Mouse (Mus musculus) forebrain, embryonic 16.5 days (tissue): ENCODE measurements at regions not wholly inside any gene's neighbourhood (a gene's known extent, or its start where the extent isn't known, plus 50 kb on each side); places are given as distances from the start of the nearest gene placed in this dataset.

Experiments
- ATAC-seq: fragments of 200-750 bp; cut with Nextera tagmentation; 2 replicates; pipeline ENCODE4 v1.8.0; 2017; ENCODE audit warnings: mild to moderate bottlenecking, moderate library complexity
- H3K27ac ChIP-seq: fragments of 300-500 bp; sonication (generic); 2 replicates; pipeline ENCODE4 v1.5.1; 2014; ENCODE audit warnings: low read length, control low read depth
- H3K27me3 ChIP-seq: fragments of 300-500 bp; sonication (generic); replicated peaks from 2 replicates; pipeline ENCODE4 v1.6.1; 2014; ENCODE audit warnings: low read length; ENCODE audit not compliant: control insufficient read depth, insufficient read depth
- H3K36me3 ChIP-seq: fragments of 300-500 bp; sonication (generic); 2 replicates; pipeline ENCODE4 v1.6.1; 2014; ENCODE audit not compliant: control insufficient read depth, insufficient read depth
- H3K4me1 ChIP-seq: fragments of 300-500 bp; sonication (generic); replicated peaks from 2 replicates; pipeline ENCODE4 v1.6.1; 2014; ENCODE audit warnings: low read length; ENCODE audit not compliant: control insufficient read depth, insufficient read depth
- H3K4me2 ChIP-seq: fragments of 300-500 bp; sonication (generic); 2 replicates; pipeline ENCODE4 v1.6.1; 2014; ENCODE audit warnings: mild to moderate bottlenecking, low read length, control low read depth
- H3K4me3 ChIP-seq: fragments of 300-500 bp; sonication (generic); replicated peaks from 2 replicates; pipeline ENCODE4 v1.5.1; 2014; ENCODE audit warnings: mild to moderate bottlenecking, low read length, control low read depth
- H3K9ac ChIP-seq: fragments of 300-500 bp; sonication (generic); replicated peaks from 2 replicates; pipeline ENCODE4 v1.6.1; 2014; ENCODE audit warnings: low read depth, low read length, control low read depth
- H3K9me3 ChIP-seq: fragments of 300-500 bp; sonication (generic); 2 replicates; pipeline ENCODE4 v1.6.1; 2016; ENCODE audit warnings: low read length; ENCODE audit not compliant: control insufficient read depth
- WGBS: fragments of 180-500 bp; shearing (Covaris S2); extraction: QIAGEN DNeasy Blood & Tissue Kit; methylation state at CpG from one replicate; pipeline ENCODE4 v1.1.7; 2014; 5-methylcytosine and 5-hydroxymethylcytosine counted together

- 81% methylated on average over 3 of the region's 3 CpGs for WGBS
- Histone ChIP-seq H3K27me3 (no peaks in the 10 kb centered on the region), H3K36me3 (no peaks in the 10 kb centered on the region), H3K4me2 (no peak overlapping the region), H3K4me3 (no peak overlapping the region), H3K27ac (no peak overlapping the region), H3K4me1 (no peaks in the 10 kb centered on the region), H3K9me3 (no peaks in the 10 kb centered on the region), H3K9ac (no peak overlapping the region)
- ATAC-seq: no peak
Observed at GRCm38 (mm10) chr5:46732510-46732909, 875.1 kb upstream of the Lcorl start.

- Histone ChIP-seq H3K27me3 (no peaks in the 10 kb centered on the region), H3K4me1 (no peaks in the 10 kb centered on the region), H3K9me3 (no peaks in the 10 kb centered on the region), H3K36me3 (no peaks in the 10 kb centered on the region), H3K4me2 (no peak overlapping the region), H3K4me3 (no peak overlapping the region), H3K27ac (no peak overlapping the region), H3K9ac (no peak overlapping the region)
- ATAC-seq: no peak
- 85% methylated on average over 5 of the region's 5 CpGs for whole genome bisulfite sequencing
Observed at GRCm38 (mm10) chr5:46732025-46732424, 874.6 kb upstream of the Lcorl start.

- no peaks in the 10 kb centered on the region for H3K9me3 ChIP-seq
- H3K4me2 ChIP-seq: no peak overlapping the region
- no peaks in the 10 kb centered on the region for H3K4me1 ChIP-seq
- H3K9ac ChIP-seq: no peak overlapping the region
- H3K36me3 ChIP-seq: no peaks in the 10 kb centered on the region
- 53% methylated on average over 3 of the region's 3 CpGs for WGBS
- no peaks in the 10 kb centered on the region for H3K27me3 ChIP-seq
- no peak overlapping the region for H3K4me3 ChIP-seq
- ATAC-seq: no peak
- H3K27ac ChIP-seq: no peak overlapping the region
Observed at GRCm38 (mm10) chr5:46731297-46731696, 873.9 kb upstream of the Lcorl start.

- 73% methylated on average over 3 of the region's 3 CpGs for WGBS
- no peaks in the 10 kb centered on the region for H3K9me3 ChIP-seq
- no peak for ATAC-seq
- no peak overlapping the region for H3K27ac ChIP-seq
- H3K36me3 ChIP-seq: no peaks in the 10 kb centered on the region
- H3K27me3 ChIP-seq: no peaks in the 10 kb centered on the region
- no peaks in the 10 kb centered on the region for H3K4me1 ChIP-seq
- no peak overlapping the region for H3K4me2 ChIP-seq
- no peak overlapping the region for H3K9ac ChIP-seq
- H3K4me3 ChIP-seq: no peak overlapping the region
Observed at GRCm38 (mm10) chr5:46709596-46709995, 852.2 kb upstream of the Lcorl start.

GRCm38 (mm10) chr5:46707845-46708244 is 850.4 kb upstream of the Lcorl start:
- ATAC-seq: no peak
- no peaks in the 10 kb centered on the region for H3K36me3 ChIP-seq
- 89% methylated on average over 1 of the region's 1 CpGs for WGBS
- no peaks in the 10 kb centered on the region for H3K9me3 ChIP-seq
- H3K27ac ChIP-seq: no peak overlapping the region
- H3K27me3 ChIP-seq: no peaks in the 10 kb centered on the region
- no peaks in the 10 kb centered on the region for H3K4me1 ChIP-seq
- no peak overlapping the region for H3K4me3 ChIP-seq
- no peak overlapping the region for H3K4me2 ChIP-seq
- no peak overlapping the region for H3K9ac ChIP-seq

- no peak for ATAC-seq
- no peaks in the 10 kb centered on the region for H3K36me3 ChIP-seq
- H3K27ac ChIP-seq: no peak overlapping the region
- no peak overlapping the region for H3K4me3 ChIP-seq
- H3K4me1 ChIP-seq: no peaks in the 10 kb centered on the region
- 97% methylated on average over 5 of the region's 5 CpGs for WGBS
- H3K9ac ChIP-seq: no peak overlapping the region
- no peak overlapping the region for H3K4me2 ChIP-seq
- no peaks in the 10 kb centered on the region for H3K27me3 ChIP-seq
- H3K9me3 ChIP-seq: no peaks in the 10 kb centered on the region
Observed at GRCm38 (mm10) chr5:46707021-46707420, 849.6 kb upstream of the Lcorl start.

DNA sequence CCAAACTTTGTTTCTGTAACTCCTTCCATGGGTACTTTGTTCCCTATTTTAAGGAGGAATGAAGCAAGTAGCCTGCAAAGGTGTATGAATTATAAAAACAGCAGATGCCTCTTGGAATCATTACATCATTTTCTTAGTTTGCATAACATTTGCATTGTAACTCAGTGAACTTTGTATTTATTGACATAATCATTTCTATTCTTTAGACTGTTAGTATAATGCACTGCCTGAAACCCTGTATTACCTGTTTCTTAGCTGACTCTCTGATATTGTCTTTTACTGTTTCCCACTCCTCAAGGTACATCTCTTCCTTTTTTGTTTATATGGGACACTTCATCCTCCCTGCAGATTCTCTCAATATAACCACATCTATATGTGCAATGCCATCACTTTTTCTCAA is 820.6 kb upstream of the Lcorl start:
- no peaks in the 10 kb centered on the region for H3K9me3 ChIP-seq
- no peaks in the 10 kb centered on the region for H3K27me3 ChIP-seq
- no peaks in the 10 kb centered on the region for H3K36me3 ChIP-seq
- no peaks in the 10 kb centered on the region for H3K4me1 ChIP-seq
- no peak overlapping the region for H3K9ac ChIP-seq
- no peak overlapping the region for H3K4me3 ChIP-seq
- H3K4me2 ChIP-seq: no peak overlapping the region
- no peak overlapping the region for H3K27ac ChIP-seq
- no peak for ATAC-seq

DNA sequence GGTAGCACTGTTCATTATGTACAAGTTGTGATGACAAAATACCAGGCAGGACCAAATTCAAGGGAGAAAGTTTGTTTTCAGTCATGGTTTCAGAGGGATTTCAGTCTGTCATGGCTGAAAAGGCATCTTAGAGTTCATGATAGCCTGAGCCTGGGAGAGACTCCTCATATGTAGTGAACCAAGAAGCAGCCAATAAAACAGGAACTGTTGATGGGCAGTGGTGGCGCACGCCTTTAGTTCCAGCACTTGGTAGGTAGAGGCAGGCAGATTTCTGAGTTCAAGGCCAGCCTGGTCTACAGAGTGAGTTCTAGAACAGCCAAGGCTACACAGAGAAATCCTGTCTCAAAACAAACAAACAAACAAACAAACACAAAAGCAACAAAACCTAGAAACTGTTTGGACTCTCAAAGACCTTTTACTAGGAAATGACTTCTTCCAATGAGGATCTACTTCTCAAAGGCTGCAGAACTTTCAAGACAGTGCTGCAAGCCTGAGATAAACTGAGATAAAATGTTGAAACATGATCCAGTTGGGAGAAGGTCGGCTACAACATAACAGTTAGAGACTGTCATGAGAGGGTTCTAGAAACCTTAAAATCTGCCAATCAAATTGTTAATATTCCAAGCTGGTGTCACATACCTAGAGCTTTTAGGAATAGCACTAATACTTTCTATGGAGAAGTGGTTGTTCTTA is 817.5 kb upstream of the Lcorl start:
- Histone ChIP-seq H3K36me3 (no peaks in the 10 kb centered on the region), H3K27ac (no peak overlapping the region), H3K4me1 (no peaks in the 10 kb centered on the region), H3K4me2 (no peak overlapping the region), H3K27me3 (no peaks in the 10 kb centered on the region), H3K9ac (no peak overlapping the region), H3K4me3 (no peak overlapping the region), H3K9me3 (no peaks in the 10 kb centered on the region)
- 94% methylated on average over 3 of the region's 3 CpGs for WGBS
- ATAC-seq: no peak

DNA sequence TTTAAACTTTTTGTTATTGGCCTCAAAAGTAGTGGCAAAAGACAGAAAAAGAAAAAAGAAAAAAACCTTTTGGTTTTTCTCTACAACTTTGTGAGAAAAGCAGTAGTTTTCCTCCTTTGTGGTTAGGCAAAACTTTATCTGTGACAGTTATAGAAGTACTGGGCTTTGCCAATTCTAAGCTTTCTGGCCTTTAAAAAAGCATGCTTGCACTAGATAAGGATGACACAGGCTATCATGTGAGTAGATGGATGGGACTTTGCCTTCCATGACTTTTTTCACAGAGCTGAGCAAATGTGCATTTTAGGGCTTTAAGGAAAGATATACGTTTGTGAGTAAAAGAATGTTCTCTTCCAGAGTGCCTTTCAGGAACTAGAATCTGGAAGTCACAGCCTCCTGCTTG is 816.0 kb upstream of the Lcorl start:
- 81% methylated on average over 1 of the region's 1 CpGs for WGBS
- H3K4me3 ChIP-seq: no peak overlapping the region
- no peak overlapping the region for H3K9ac ChIP-seq

DNA sequence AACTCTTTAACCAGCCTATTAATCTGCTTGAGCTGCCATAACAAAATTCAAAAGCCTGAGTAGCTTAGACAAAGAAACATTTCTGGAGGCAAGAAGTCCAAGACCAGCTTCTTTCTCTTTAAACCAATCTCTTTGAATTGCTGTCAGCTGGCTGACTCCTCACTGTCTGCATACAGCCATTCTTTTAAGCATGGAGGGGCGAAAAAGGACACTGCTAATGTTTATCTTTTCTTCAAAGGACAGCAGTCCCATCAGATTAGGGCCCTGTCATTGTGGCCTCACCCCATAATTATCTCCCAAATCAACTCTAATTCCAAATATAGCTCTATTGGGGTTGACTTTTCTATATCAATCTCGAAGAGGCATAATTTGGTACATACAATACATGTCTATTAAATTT is 813.1 kb upstream of the Lcorl start:
- 53% methylated on average over 2 of the region's 2 CpGs for WGBS
- no peaks in the 10 kb centered on the region for H3K4me1 ChIP-seq
- no peak for ATAC-seq
- H3K4me3 ChIP-seq: no peak overlapping the region
- no peak overlapping the region for H3K4me2 ChIP-seq
- no peak overlapping the region for H3K9ac ChIP-seq
- H3K27ac ChIP-seq: no peak overlapping the region
- H3K27me3 ChIP-seq: no peaks in the 10 kb centered on the region
- H3K9me3 ChIP-seq: no peaks in the 10 kb centered on the region
- H3K36me3 ChIP-seq: no peaks in the 10 kb centered on the region

More for the DNA sequence above, 816.0 kb upstream of the Lcorl start:
- no peaks in the 10 kb centered on the region for H3K27me3 ChIP-seq
- H3K4me1 ChIP-seq: no peaks in the 10 kb centered on the region
- H3K4me2 ChIP-seq: no peak overlapping the region
- H3K36me3 ChIP-seq: no peaks in the 10 kb centered on the region
- ATAC-seq: no peak
- H3K9me3 ChIP-seq: no peaks in the 10 kb centered on the region
- H3K27ac ChIP-seq: no peak overlapping the region
